Mouse (Mus musculus): ENCODE results near the gene Dhrs9.

DNA sequence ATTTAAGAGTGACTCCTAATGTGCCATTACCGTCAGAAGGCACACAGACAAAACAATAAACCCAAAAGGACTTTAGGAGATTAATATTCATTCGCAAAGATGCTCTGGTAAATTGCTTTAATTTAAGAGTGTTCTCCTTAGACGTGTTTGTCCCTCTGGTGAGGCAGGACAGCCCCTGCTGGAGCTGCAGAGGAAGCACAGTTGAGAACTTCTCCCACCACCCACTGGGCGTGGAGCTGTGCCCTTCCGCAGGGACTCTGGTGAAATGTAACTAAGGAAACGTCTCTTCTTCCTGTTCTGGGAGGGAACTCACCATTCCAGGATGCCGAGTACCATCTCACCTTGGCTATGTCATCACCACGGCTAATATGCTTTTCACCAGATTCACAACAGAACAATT, 1.5 kb downstream of the Dhrs9 start:
- TF ChIP-seq POLR2A (IDR thresholded peaks at IDR 0.05; ENCODE audit: low read depth, low read length), result no peak
- peak; percentile 44 for TF ChIP-seq CTCF (conservative IDR thresholded peaks at IDR 0.05; ENCODE audit: insufficient read depth, insufficient read length, low read depth, low read length)

Data from kidney, adult 2 months (tissue).